Mouse (Mus musculus) liver, postnatal 0 days (tissue): Measurements from ENCODE around the gene Arid3c. TPM values are rescaled to one million over a fixed set of nuclear protein-coding genes. Genes with fewer than 3 reads are reported as not detected.

ENCODE experiments used
- ATAC-seq: fragments of 200-750 bp; cut with Nextera tagmentation; 2 replicates; pipeline ENCODE4 v1.8.0; 2017; ENCODE audit warnings: mild to moderate bottlenecking, moderate library complexity
- DNase-seq: peaks from one replicate; pipeline ENCODE4 v3.0.0-alpha.2; 2016
- H3K27ac ChIP-seq: fragments of 300-500 bp; sonication (generic); 2 replicates; pipeline ENCODE4 v1.5.1; 2014; ENCODE audit warnings: antibody characterized with exemption, moderate library complexity, mild to moderate bottlenecking, low read depth
- H3K27me3 ChIP-seq: fragments of 300-500 bp; sonication (generic); 2 replicates; pipeline ENCODE4 v1.6.1; 2014; ENCODE audit warnings: low read length, control low read depth, mixed read lengths; ENCODE audit not compliant: insufficient read depth
- H3K36me3 ChIP-seq: fragments of 300-500 bp; sonication (generic); replicated peaks from 2 replicates; pipeline ENCODE4 v1.6.1; 2014; ENCODE audit warnings: mild to moderate bottlenecking, control low read depth, low read length, moderate library complexity, mixed read lengths; ENCODE audit not compliant: insufficient read depth
- H3K4me1 ChIP-seq: fragments of 300-500 bp; sonication (generic); 2 replicates; pipeline ENCODE4 v1.6.1; 2014; ENCODE audit warnings: antibody characterized with exemption, mild to moderate bottlenecking, control low read depth; ENCODE audit not compliant: insufficient read depth
- H3K4me2 ChIP-seq: fragments of 300-500 bp; sonication (generic); 2 replicates; pipeline ENCODE4 v1.6.1; 2014; ENCODE audit warnings: low read depth, mild to moderate bottlenecking, low read length, moderate library complexity, mixed read lengths
- H3K4me3 ChIP-seq: fragments of 300-500 bp; sonication (generic); 2 replicates; pipeline ENCODE4 v1.5.1; 2014; ENCODE audit warnings: low read depth, low read length
- H3K9ac ChIP-seq: fragments of 300-500 bp; sonication (generic); replicated peaks from 2 replicates; pipeline ENCODE4 v1.6.1; 2014; ENCODE audit warnings: mild to moderate bottlenecking, moderate library complexity
- H3K9me3 ChIP-seq: fragments of 300-500 bp; sonication (generic); 2 replicates; pipeline ENCODE4 v1.6.1; 2016; ENCODE audit warnings: mild to moderate bottlenecking, control low read depth, low read length, mixed read lengths
- CTCF ChIP-seq: sonication (generic); IDR thresholded peaks from 2 replicates; pipeline ENCODE4 v1.5.1; 2016; ENCODE audit warnings: antibody characterized with exemption, low read depth
- EP300 ChIP-seq: IDR thresholded peaks from 2 replicates; pipeline ENCODE4 v1.6.1; 2016; ENCODE audit warnings: antibody characterized with exemption, low read depth, mild to moderate bottlenecking
- WGBS: fragments of 180-500 bp; shearing (Covaris S2); extraction: QIAGEN DNeasy Blood & Tissue Kit; methylation state at CpG from one replicate; pipeline ENCODE4 v1.1.7; 2014; ENCODE audit not compliant: insufficient replicate concordance; 5-methylcytosine and 5-hydroxymethylcytosine counted together
- polyA plus RNA-seq: library from polyadenylated mRNA; unstranded; fragments of >200 nt; fragmentation: Nextera tagmentation; extraction: Ambion mirVana; gene quantifications from 2 replicates; pipeline ENCODE4 v1.2.1, GENCODE M21; 2015

Gene Arid3c
- polyA plus RNA-seq, 1 experiment from 2014 or later, result not detected

DNA sequence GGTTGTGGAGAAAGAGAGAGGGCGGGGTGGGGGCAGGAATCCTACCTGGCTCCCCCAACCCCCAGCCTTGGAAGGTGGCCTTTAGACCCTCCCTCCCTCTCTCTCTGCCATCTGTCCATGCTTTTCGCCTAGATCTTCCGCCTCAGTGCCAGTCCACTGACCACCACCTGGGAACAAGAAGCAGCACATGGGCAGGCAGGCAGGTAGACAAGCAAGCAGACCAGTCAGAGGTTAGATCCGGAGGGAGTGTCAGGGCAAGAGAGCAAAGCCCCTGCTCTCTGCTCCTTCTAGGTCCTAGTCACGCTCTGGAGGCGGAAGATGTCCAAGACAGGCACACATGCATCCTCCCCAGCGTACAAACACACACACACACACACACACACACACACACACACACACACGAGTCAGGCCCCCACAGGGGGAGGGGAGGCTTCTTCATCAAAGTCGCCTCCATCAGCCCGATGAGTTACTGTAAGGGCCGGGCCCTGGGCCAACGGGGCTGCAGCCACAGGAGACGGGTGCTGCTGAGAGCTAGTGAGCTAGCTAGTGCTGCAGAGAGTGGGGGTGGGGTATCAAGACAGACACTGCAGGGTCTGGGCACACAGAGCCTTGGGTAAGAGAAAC is 53.8 kb downstream of the Arid3c start:
- no peak for TF ChIP-seq EP300
- TF ChIP-seq CTCF, result no peak
- ATAC-seq (no peak), DNase-seq (no peak)
- H3K27ac ChIP-seq, result no peak overlapping the region
- H3K9ac ChIP-seq, result no peak overlapping the region
- H3K27me3 ChIP-seq, result peaks cover 17% of the 10 kb centered on the region; the same call in 1 of the 2 replicates
- no peak overlapping the region for H3K4me2 ChIP-seq
- H3K36me3 ChIP-seq, result no peaks in the 10 kb centered on the region
- 63% methylated on average over 12 of the region's 13 CpGs for WGBS
- H3K9me3 ChIP-seq, result no peaks in the 10 kb centered on the region
- H3K4me1 ChIP-seq, result no peaks in the 10 kb centered on the region
- H3K4me3 ChIP-seq, result no peak overlapping the region

- TF ChIP-seq EP300 (no peak), CTCF (no peak)
- Histone ChIP-seq H3K27ac (no peak overlapping the region), H3K4me3 (no peak overlapping the region), H3K9me3 (no peaks in the 10 kb centered on the region), H3K9ac (no peak overlapping the region), H3K4me1 (no peaks in the 10 kb centered on the region), H3K4me2 (no peak overlapping the region), H3K27me3 (peaks cover 19% of the 10 kb centered on the region; the same call in 1 of the 2 replicates), H3K36me3 (no peaks in the 10 kb centered on the region)
- no peak for DNase-seq
- 47% methylated on average over 17 of the region's 17 CpGs for WGBS
- no peak for ATAC-seq
Measured at GRCm38 (mm10) chr4:41676248-41677005, 54.5 kb downstream of the Arid3c start.

Other genes starting within 250 kb of the Arid3c start
- gene AI464131, start 228.1 kb downstream of the Arid3c start, polyA plus RNA-seq, result 1.8 and 2.0 TPM in 2 replicates
- not detected in 2 replicates for gene 1110017D15Rik, start 213.8 kb downstream of the Arid3c start, polyA plus RNA-seq
- gene Fam219a, start 161.6 kb downstream of the Arid3c start, polyA plus RNA-seq, result 0.77 and 1.0 TPM in 2 replicates
- gene Dnaic1, start 161.4 kb downstream of the Arid3c start, polyA plus RNA-seq, result 10.6 and 14.2 TPM in 2 replicates
- 25.2 and 26.4 TPM in 2 replicates for gene Enho, start 90.8 kb downstream of the Arid3c start, polyA plus RNA-seq
- gene Cntfr, start 34.1 kb downstream of the Arid3c start, polyA plus RNA-seq, result 0.12 and 0.29 TPM in 2 replicates
- gene Il11ra1, start 31.2 kb downstream of the Arid3c start, polyA plus RNA-seq, result 28.5 and 33.2 TPM in 2 replicates
- gene Rpp25l, start 17.6 kb downstream of the Arid3c start, polyA plus RNA-seq, result 30.9 and 31.7 TPM in 2 replicates
- 64.0 and 65.2 TPM in 2 replicates for gene Dctn3, start 8.0 kb downstream of the Arid3c start, polyA plus RNA-seq
- 40.9 and 46.2 TPM in 2 replicates for gene Galt, start 24.1 kb upstream of the Arid3c start, polyA plus RNA-seq
- 73.2 and 77.7 TPM in 2 replicates for gene Sigmar1, start 25.0 kb upstream of the Arid3c start, polyA plus RNA-seq
- 10.1 and 11.7 TPM in 2 replicates for gene Ccl27a, start 43.1 kb upstream of the Arid3c start, polyA plus RNA-seq
- 0.76 TPM in 1 of 2 replicates, not detected in the other for gene Gm21541, start 172.5 kb upstream of the Arid3c start, polyA plus RNA-seq
- 0.49 TPM in 1 of 2 replicates, not detected in the other for gene Gm20878, start 210.4 kb upstream of the Arid3c start, polyA plus RNA-seq
- not detected in 2 replicates for gene Fam205a4, start 234.9 kb upstream of the Arid3c start, polyA plus RNA-seq